Mouse (Mus musculus) small intestine, adult 2 months (tissue): ENCODE measurements around the gene Nipal3. TPM values are rescaled to one million over a fixed set of nuclear protein-coding genes. Genes with fewer than 3 reads are reported as not detected.

Experiments
- H3K27ac ChIP-seq: fragments of 200-500 bp; 2 replicates; pipeline ENCODE4 v1.5.1; 2012; ENCODE audit warnings: low read depth, low read length, control low read depth, inconsistent platforms; ENCODE audit not compliant: insufficient read depth
- H3K27me3 ChIP-seq: fragments of 200-500 bp; 2 replicates; pipeline ENCODE4 v1.6.1; 2012; ENCODE audit warnings: mild to moderate bottlenecking, moderate library complexity, low read length, inconsistent platforms; ENCODE audit not compliant: control insufficient read depth, insufficient read depth
- H3K36me3 ChIP-seq: fragments of 200-500 bp; 2 replicates; pipeline ENCODE4 v1.6.1; 2012; ENCODE audit warnings: mild to moderate bottlenecking, low read length, control low read depth, inconsistent platforms; ENCODE audit not compliant: control insufficient read depth, insufficient read depth
- H3K4me1 ChIP-seq: fragments of 200-500 bp; 2 replicates; pipeline ENCODE4 v1.6.1; 2012; ENCODE audit warnings: low read length, inconsistent platforms, mixed read lengths; ENCODE audit not compliant: control insufficient read depth, insufficient read depth, insufficient read length
- H3K4me3 ChIP-seq: fragments of 200-500 bp; 2 replicates; pipeline ENCODE4 v1.5.1; 2012; ENCODE audit warnings: low read depth, mild to moderate bottlenecking, control low read depth, inconsistent platforms, low read length, moderate library complexity
- CTCF ChIP-seq: fragments of 200-500 bp; IDR thresholded peaks from 2 replicates; pipeline ENCODE4 v1.5.1; 2012; ENCODE audit warnings: low read depth, mild to moderate bottlenecking, control low read depth, inconsistent platforms, low read length, moderate library complexity, mixed read lengths; ENCODE audit not compliant: insufficient replicate concordance, insufficient read length; ENCODE audit errors: extremely low read depth
- POLR2A ChIP-seq: fragments of 200-500 bp; IDR thresholded peaks from 2 replicates; pipeline ENCODE4 v1.6.1; 2012; ENCODE audit warnings: low read depth, mild to moderate bottlenecking, control low read depth, inconsistent platforms, low read length, moderate library complexity
- WGBS: fragments of 180-500 bp; shearing (Covaris S2); methylation state at CpG from one replicate; pipeline ENCODE4 v1.1.7; 2018; 5-methylcytosine and 5-hydroxymethylcytosine counted together
- polyA plus RNA-seq: library from polyadenylated mRNA; depleted of rRNA; stranded (reverse); fragments of >200 nt; gene quantifications from 2 replicates; pipeline ENCODE4 v1.2.3, GENCODE M21; 2012

The Nipal3 gene
- polyA plus RNA-seq, 1 experiment = 32.7 TPM

- WGBS = 49% methylated on average over 11 of the region's 11 CpGs
These were observed 11.0 kb upstream of the Nipal3 start for GRCm38 (mm10) chr4:135505794-135506193.

GRCm38 (mm10) chr4:135501587-135501986, 6.7 kb upstream of the Nipal3 start:
- H3K27ac ChIP-seq = no peak overlapping the region
- 59% methylated on average over 4 of the region's 4 CpGs for WGBS
- no peaks in the 10 kb centered on the region for H3K27me3 ChIP-seq
- TF ChIP-seq CTCF = no peak
- no peak for TF ChIP-seq POLR2A
- no peaks in the 10 kb centered on the region for H3K36me3 ChIP-seq
- H3K4me1 ChIP-seq = no peaks in the 10 kb centered on the region
- no peak overlapping the region for H3K4me3 ChIP-seq

More at GRCm38 (mm10) chr4:135505794-135506193, 11.0 kb upstream of the Nipal3 start:
- Histone ChIP-seq H3K4me1 (0 out of 2 replicates have a peak, but pooled peaks cover 2% of the 10 kb centered on the region), H3K27ac (no peak overlapping the region), H3K36me3 (no peaks in the 10 kb centered on the region), H3K27me3 (no peaks in the 10 kb centered on the region), H3K4me3 (no peak overlapping the region)
- TF ChIP-seq CTCF (no peak), POLR2A (no peak)

GRCm38 (mm10) chr4:135499831-135500230, 5.0 kb upstream of the Nipal3 start:
- TF ChIP-seq POLR2A (no peak), CTCF (no peak)
- Histone ChIP-seq H3K27ac (no peak overlapping the region), H3K4me3 (no peak overlapping the region), H3K27me3 (no peaks in the 10 kb centered on the region), H3K4me1 (peaks cover 6% of the 10 kb centered on the region), H3K36me3 (no peaks in the 10 kb centered on the region)
- WGBS = 80% methylated on average over 3 of the region's 3 CpGs

- TF ChIP-seq POLR2A = no peak
- no peak for TF ChIP-seq CTCF
- WGBS = 92% methylated on average over 6 of the region's 6 CpGs
These were observed 3.3 kb upstream of the Nipal3 start for GRCm38 (mm10) chr4:135498136-135498535.

GRCm38 (mm10) chr4:135495810-135496209, 972 bp upstream of the Nipal3 start:
- Histone ChIP-seq H3K27ac (no peak overlapping the region), H3K27me3 (no peaks in the 10 kb centered on the region), H3K36me3 (peaks cover 7% of the 10 kb centered on the region), H3K4me3 (no peak overlapping the region), H3K4me1 (peaks cover 8% of the 10 kb centered on the region)
- TF ChIP-seq CTCF = no peak
- no peak for TF ChIP-seq POLR2A
- WGBS = 41% methylated on average over 18 of the region's 18 CpGs

More at GRCm38 (mm10) chr4:135498136-135498535, 3.3 kb upstream of the Nipal3 start:
- H3K4me1 ChIP-seq = peaks cover 8% of the 10 kb centered on the region
- no peaks in the 10 kb centered on the region for H3K36me3 ChIP-seq
- no peak overlapping the region for H3K27ac ChIP-seq
- no peak overlapping the region for H3K4me3 ChIP-seq
- H3K27me3 ChIP-seq = no peaks in the 10 kb centered on the region

GRCm38 (mm10) chr4:135495397-135495791, 556 bp upstream of the Nipal3 start:
- H3K4me3 ChIP-seq = peak overlapping the region; percentile 93
- peaks cover 8% of the 10 kb centered on the region for H3K4me1 ChIP-seq
- 9% methylated on average over 9 of the region's 9 CpGs for WGBS
- peaks cover 11% of the 10 kb centered on the region for H3K36me3 ChIP-seq
- no peaks in the 10 kb centered on the region for H3K27me3 ChIP-seq
- TF ChIP-seq POLR2A = no peak
- TF ChIP-seq CTCF = no peak
- no peak overlapping the region for H3K27ac ChIP-seq

- peak; percentile 15; the same call in 1 of the 2 replicates for TF ChIP-seq CTCF
- peak; percentile 20; the same call in 1 of the 2 replicates for TF ChIP-seq POLR2A
- H3K4me1 ChIP-seq = peaks cover 8% of the 10 kb centered on the region
- under 1% methylated on average over 33 of the region's 33 CpGs for WGBS
- peak overlapping the region; percentile 93 for H3K4me3 ChIP-seq
- H3K36me3 ChIP-seq = peaks cover 23% of the 10 kb centered on the region
- H3K27ac ChIP-seq = peak overlapping the region; percentile 68
- no peaks in the 10 kb centered on the region for H3K27me3 ChIP-seq
These were observed 932 bp downstream of the Nipal3 start for GRCm38 (mm10) chr4:135493691-135494520.
